ENCODE assay signal across 15 mouse cellular contexts in genomic region chr4:114686091-114686490, GRCm38 (mm10).
DNase-seq lines count a peak whose midpoint lies in the region; ATAC-seq and TF ChIP-seq lines count a peak whose summit lies in the region.
"Had no signal": no experiment of that assay in that cellular context is flagged by ENCODE, and none has a peak within 500 bp of the region (broad histone marks: within the 10 kb centered on the region; RNA-seq: fewer than 3 reads in every experiment).

No protein-coding gene starts in this region.

- no peak overlapping the region for H3K9ac ChIP-seq in heart, embryonic 12.5 days
- 0 out of 2 replicates have a peak overlapping the region, but pooled peaks have one; percentile 6 for H3K9ac ChIP-seq in forebrain, postnatal 0 days
- H3K9ac ChIP-seq: embryonic facial prominence, embryonic 15.5 days; hindbrain, embryonic 15.5 days had no signal

- no peaks in the 10 kb centered on the region for H3K36me3 ChIP-seq in heart, embryonic 12.5 days
- no peaks in the 10 kb centered on the region for H3K36me3 ChIP-seq in forebrain, postnatal 0 days (ENCODE audit: insufficient read depth)
- H3K36me3 ChIP-seq: embryonic facial prominence, embryonic 15.5 days; hindbrain, embryonic 15.5 days had no signal

- H3K4me1 ChIP-seq in heart, embryonic 12.5 days (replicated peaks), result 0 out of 2 replicates have a peak, but pooled peaks cover 9% of the 10 kb centered on the region
- 0 out of 2 replicates have a peak, but pooled peaks cover 2% of the 10 kb centered on the region for H3K4me1 ChIP-seq in forebrain, postnatal 0 days (ENCODE audit: insufficient read depth)
- H3K4me1 ChIP-seq: hindbrain, embryonic 15.5 days had no signal

- no peak overlapping the region for H3K4me3 ChIP-seq in heart, embryonic 12.5 days
- H3K4me3 ChIP-seq in forebrain, postnatal 0 days (ENCODE audit: low read depth, low read length), result no peak overlapping the region
- H3K4me3 ChIP-seq: hindbrain, embryonic 15.5 days; myocyte had no signal

- H3K27ac ChIP-seq in heart, embryonic 12.5 days (ENCODE audit: poor library complexity, severe bottlenecking), result no peak overlapping the region
- H3K27ac ChIP-seq in forebrain, postnatal 0 days (ENCODE audit: low read depth, low read length), result no peak overlapping the region
- H3K27ac ChIP-seq: embryonic facial prominence, embryonic 15.5 days; hindbrain, embryonic 15.5 days; macrophage; stomach, postnatal 0 days had no signal

- H3K4me2 ChIP-seq in heart, embryonic 12.5 days, result peak overlapping the region; percentile 59
- peak overlapping the region; percentile 42 for H3K4me2 ChIP-seq in forebrain, postnatal 0 days (ENCODE audit: low read depth)

- H3K27me3 ChIP-seq in heart, embryonic 12.5 days (replicated peaks), result peaks cover 50% of the 10 kb centered on the region
- H3K27me3 ChIP-seq in forebrain, postnatal 0 days (ENCODE audit: insufficient read depth, low read length), result peaks cover 30% of the 10 kb centered on the region

- intact Hi-C loops in heart, postnatal 14 days (cut with DNase I), result no loop called here

- DNase-seq in heart, postnatal 14 days, result no peak
- peak; percentile 40 for DNase-seq in retina, postnatal 1 day
- no peak for DNase-seq in retina, embryonic 14.5 days (ENCODE audit: low spot score)
- DNase-seq in forebrain, postnatal 0 days, result no peak
- DNase-seq in right cerebral cortex, adult 18-20 months, result no peak
- no peak for DNase-seq in thymus, postnatal 4 days
- DNase-seq: cerebellum, adult 2 months; cerebellum, postnatal 25 days; heart, adult 11 months had no signal

- TF ChIP-seq CTCF in forebrain, postnatal 0 days (IDR thresholded peaks at IDR 0.05; ENCODE audit: low read depth), result no peak

- H3K9me3 ChIP-seq in heart, embryonic 12.5 days (replicated peaks), result no peaks in the 10 kb centered on the region
- H3K9me3 ChIP-seq in forebrain, postnatal 0 days (ENCODE audit: low read length), result no peaks in the 10 kb centered on the region
- H3K9me3 ChIP-seq: embryonic facial prominence, embryonic 15.5 days; hindbrain, embryonic 15.5 days had no signal

- ATAC-seq in heart, embryonic 12.5 days (ENCODE audit: insufficient number of reproducible peaks, low FRiP score), result no peak
- no peak for ATAC-seq in forebrain, postnatal 0 days

- 51% methylated on average over 4 of the region's 4 CpGs for WGBS in heart, embryonic 12.5 days
- 24% methylated on average over 4 of the region's 4 CpGs for WGBS in forebrain, postnatal 0 days
